Mouse (Mus musculus): ENCODE results near the gene Hgfac. TPM values are rescaled to one million over a fixed set of nuclear protein-coding genes. Genes with fewer than 3 reads are reported as not detected.

Gene Hgfac
- polyA plus RNA-seq (2016; fragmentation: Nextera tagmentation; extraction: Ambion mirVana) = 0.31 and 0.33 TPM in 2 replicates

GRCm38 (mm10) chr5:35041268-35041829 is at the start of gene Hgfac:
Gene Hgfac, plus strand, starts transcription at chr5:35041509.
- Histone ChIP-seq H3K4me3 (no peak within 1 kb of the TSS), H3K27me3 (no peaks in the 10 kb centered on the region), H3K27ac (replicated peaks) (no peak within 1 kb of the TSS), H3K9me3 (no peaks in the 10 kb centered on the region), H3K4me1 (no peaks in the 10 kb centered on the region), H3K4me2 (replicated peaks) (no peak within 1 kb of the TSS), H3K36me3 (no peaks in the 10 kb centered on the region), H3K9ac (replicated peaks) (no peak within 1 kb of the TSS)
- ATAC-seq (ENCODE audit: low FRiP score, low read depth) = no peak
- 67% methylated on average over 6 of the region's 6 CpGs for WGBS

- Histone ChIP-seq H3K9ac (replicated peaks) (no peak overlapping the region), H3K4me1 (0 out of 2 replicates have a peak, but pooled peaks cover 14% of the 10 kb centered on the region), H3K36me3 (peaks cover 46% of the 10 kb centered on the region; the same call in 1 of the 2 replicates), H3K4me2 (replicated peaks) (no peak overlapping the region), H3K27me3 (no peaks in the 10 kb centered on the region), H3K9me3 (no peaks in the 10 kb centered on the region), H3K27ac (replicated peaks) (no peak overlapping the region), H3K4me3 (no peak overlapping the region)
- no peak for ATAC-seq (ENCODE audit: low FRiP score, low read depth)
- WGBS = 40% methylated on average over 3 of the region's 3 CpGs
These were observed 42.6 kb upstream of the Hgfac start for GRCm38 (mm10) chr5:34998754-34999153.

DNA sequence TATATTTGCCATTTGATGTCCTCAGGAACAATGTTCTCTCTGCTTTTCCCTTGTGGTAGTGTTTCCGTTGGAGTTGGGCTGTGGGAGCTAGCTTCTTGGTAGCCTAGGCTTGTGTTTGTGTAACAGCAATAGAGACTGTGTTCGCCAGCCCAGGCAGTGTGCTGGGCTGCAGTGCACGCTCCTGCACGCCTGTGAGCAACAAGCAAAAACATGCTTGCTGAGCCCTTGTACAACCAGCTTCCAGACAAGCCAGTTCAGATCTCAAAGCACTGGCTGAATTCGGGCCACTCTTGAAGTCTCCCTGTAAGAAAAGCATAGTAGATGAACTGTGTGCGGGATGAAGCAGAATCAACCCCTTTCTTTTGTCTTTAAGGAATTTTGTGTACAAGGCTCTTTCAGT is 42.0 kb upstream of the Hgfac start:
- no peak overlapping the region for H3K27ac ChIP-seq (replicated peaks)
- no peak for ATAC-seq (ENCODE audit: low FRiP score, low read depth)
- H3K4me2 ChIP-seq (replicated peaks) = no peak overlapping the region
- H3K4me3 ChIP-seq = no peak overlapping the region
- H3K4me1 ChIP-seq = 0 out of 2 replicates have a peak, but pooled peaks cover 14% of the 10 kb centered on the region
- H3K36me3 ChIP-seq = peaks cover 42% of the 10 kb centered on the region; the same call in 1 of the 2 replicates
- H3K9ac ChIP-seq (replicated peaks) = no peak overlapping the region
- WGBS = 84% methylated on average over 6 of the region's 6 CpGs
- no peaks in the 10 kb centered on the region for H3K9me3 ChIP-seq
- no peaks in the 10 kb centered on the region for H3K27me3 ChIP-seq

GRCm38 (mm10) chr5:35000323-35000722 is 41.0 kb upstream of the Hgfac start:
- H3K9me3 ChIP-seq = no peaks in the 10 kb centered on the region
- no peaks in the 10 kb centered on the region for H3K27me3 ChIP-seq
- H3K27ac ChIP-seq (replicated peaks) = no peak overlapping the region
- no peak overlapping the region for H3K9ac ChIP-seq (replicated peaks)
- H3K4me2 ChIP-seq (replicated peaks) = no peak overlapping the region
- no peak overlapping the region for H3K4me3 ChIP-seq
- 0 out of 2 replicates have a peak, but pooled peaks cover 14% of the 10 kb centered on the region for H3K4me1 ChIP-seq
- peaks cover 42% of the 10 kb centered on the region; the same call in 1 of the 2 replicates for H3K36me3 ChIP-seq
- ATAC-seq (ENCODE audit: low FRiP score, low read depth) = no peak

DNA sequence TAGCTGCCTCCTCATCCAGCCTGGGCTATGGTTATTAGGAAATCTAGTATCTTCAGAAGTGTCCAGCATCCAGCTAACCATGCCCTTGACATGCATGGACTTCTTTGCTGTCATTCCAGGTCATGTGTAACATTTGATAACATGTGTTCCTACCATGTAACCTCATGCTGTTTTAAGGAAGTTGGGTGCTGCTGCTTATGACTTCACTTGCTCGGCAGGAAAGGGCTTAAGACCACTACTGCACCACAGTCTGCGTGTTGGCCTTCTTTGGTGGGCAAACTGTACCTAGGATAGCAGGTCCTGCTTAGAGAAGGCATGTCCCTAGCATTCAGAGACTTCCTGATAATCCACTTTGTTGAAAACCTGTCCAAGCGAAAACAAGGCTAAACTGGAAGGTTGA is 40.2 kb upstream of the Hgfac start:
- no peak overlapping the region for H3K4me3 ChIP-seq
- 69% methylated on average over 3 of the region's 3 CpGs for WGBS

DNA sequence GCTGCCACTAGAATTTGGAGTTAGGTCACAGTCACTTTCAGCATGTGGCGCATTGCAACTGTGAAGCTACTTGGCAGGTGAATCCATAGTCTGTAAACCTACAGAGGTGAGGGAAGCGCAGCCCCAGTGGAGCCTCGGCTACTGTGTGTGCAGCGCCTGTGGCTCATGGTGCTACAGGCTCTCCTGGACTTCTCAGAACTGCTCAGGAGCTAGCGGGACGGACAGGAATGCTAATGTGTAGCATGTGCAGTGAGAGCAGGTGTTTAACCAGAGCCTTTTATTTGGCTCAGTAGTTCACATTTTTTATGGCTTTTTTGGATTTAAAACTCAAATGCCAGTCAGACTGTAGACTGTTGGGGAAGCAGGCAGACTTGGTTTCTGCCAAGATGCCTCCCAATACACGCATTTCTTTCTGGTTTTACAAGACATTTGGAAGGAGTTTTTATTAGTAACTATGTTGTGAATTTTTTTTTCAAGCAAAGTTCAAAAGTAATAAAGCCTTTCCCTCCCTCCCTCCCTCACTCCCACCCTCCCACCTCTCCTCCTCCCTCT is 37.6 kb upstream of the Hgfac start:
- Histone ChIP-seq H3K36me3 (peaks cover 35% of the 10 kb centered on the region), H3K27me3 (no peaks in the 10 kb centered on the region), H3K9me3 (no peaks in the 10 kb centered on the region), H3K4me1 (0 out of 2 replicates have a peak, but pooled peaks cover 9% of the 10 kb centered on the region), H3K4me3 (no peak overlapping the region), H3K27ac (replicated peaks) (peak overlapping the region; percentile 2; the same call in 1 of the 2 replicates), H3K9ac (replicated peaks) (no peak overlapping the region), H3K4me2 (replicated peaks) (no peak overlapping the region)
- ATAC-seq (ENCODE audit: low FRiP score, low read depth) = no peak
- WGBS = 85% methylated on average over 7 of the region's 7 CpGs

More for the DNA sequence above, 40.2 kb upstream of the Hgfac start:
- no peak overlapping the region for H3K4me2 ChIP-seq (replicated peaks)
- peaks cover 40% of the 10 kb centered on the region; the same call in 1 of the 2 replicates for H3K36me3 ChIP-seq
- H3K9me3 ChIP-seq = no peaks in the 10 kb centered on the region
- no peak overlapping the region for H3K9ac ChIP-seq (replicated peaks)
- ATAC-seq (ENCODE audit: low FRiP score, low read depth) = no peak
- H3K27me3 ChIP-seq = no peaks in the 10 kb centered on the region
- H3K4me1 ChIP-seq = 0 out of 2 replicates have a peak, but pooled peaks cover 14% of the 10 kb centered on the region
- no peak overlapping the region for H3K27ac ChIP-seq (replicated peaks)

- Histone ChIP-seq H3K4me1 (0 out of 2 replicates have a peak, but pooled peaks cover 7% of the 10 kb centered on the region), H3K27ac (replicated peaks) (no peak overlapping the region), H3K4me2 (replicated peaks) (no peak overlapping the region), H3K9me3 (no peaks in the 10 kb centered on the region), H3K36me3 (peaks cover 32% of the 10 kb centered on the region), H3K4me3 (no peak overlapping the region), H3K9ac (replicated peaks) (no peak overlapping the region), H3K27me3 (no peaks in the 10 kb centered on the region)
- WGBS = 97% methylated on average over 2 of the region's 2 CpGs
- ATAC-seq (ENCODE audit: low FRiP score, low read depth) = no peak
These were observed 36.5 kb upstream of the Hgfac start for GRCm38 (mm10) chr5:35004769-35005168.

GRCm38 (mm10) chr5:35005659-35006058 is 35.6 kb upstream of the Hgfac start:
- Histone ChIP-seq H3K4me3 (no peak overlapping the region), H3K4me1 (0 out of 2 replicates have a peak, but pooled peaks cover 5% of the 10 kb centered on the region), H3K4me2 (replicated peaks) (no peak overlapping the region), H3K36me3 (peaks cover 30% of the 10 kb centered on the region), H3K9me3 (no peaks in the 10 kb centered on the region), H3K27ac (replicated peaks) (no peak overlapping the region), H3K27me3 (no peaks in the 10 kb centered on the region), H3K9ac (replicated peaks) (no peak overlapping the region)
- 96% methylated on average over 3 of the region's 3 CpGs for WGBS
- ATAC-seq (ENCODE audit: low FRiP score, low read depth) = no peak

DNA sequence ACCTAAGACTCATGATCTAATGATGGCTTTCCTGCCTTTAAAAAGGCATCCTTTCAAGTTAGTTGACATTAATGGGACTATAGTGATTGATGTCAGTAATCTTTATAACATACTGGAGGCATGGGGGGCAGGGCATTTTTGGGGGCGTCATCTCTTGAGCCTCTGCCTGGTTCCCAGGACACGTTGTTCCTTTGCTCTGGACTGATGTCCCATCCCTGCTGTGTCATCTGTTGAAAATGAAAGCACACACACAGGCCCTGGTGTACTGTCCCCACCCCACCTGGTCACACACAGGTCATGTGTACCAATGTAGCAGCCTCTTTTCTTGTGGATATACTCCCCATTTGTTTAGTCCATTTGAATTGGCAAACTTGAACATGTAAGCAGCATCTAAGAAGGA is 34.7 kb upstream of the Hgfac start:
- Histone ChIP-seq H3K4me3 (no peak overlapping the region), H3K36me3 (peaks cover 34% of the 10 kb centered on the region), H3K27me3 (no peaks in the 10 kb centered on the region), H3K4me2 (replicated peaks) (no peak overlapping the region), H3K9me3 (no peaks in the 10 kb centered on the region), H3K27ac (replicated peaks) (no peak overlapping the region), H3K4me1 (0 out of 2 replicates have a peak, but pooled peaks cover 5% of the 10 kb centered on the region), H3K9ac (replicated peaks) (no peak overlapping the region)
- 83% methylated on average over 2 of the region's 2 CpGs for WGBS
- ATAC-seq (ENCODE audit: low FRiP score, low read depth) = no peak

DNA sequence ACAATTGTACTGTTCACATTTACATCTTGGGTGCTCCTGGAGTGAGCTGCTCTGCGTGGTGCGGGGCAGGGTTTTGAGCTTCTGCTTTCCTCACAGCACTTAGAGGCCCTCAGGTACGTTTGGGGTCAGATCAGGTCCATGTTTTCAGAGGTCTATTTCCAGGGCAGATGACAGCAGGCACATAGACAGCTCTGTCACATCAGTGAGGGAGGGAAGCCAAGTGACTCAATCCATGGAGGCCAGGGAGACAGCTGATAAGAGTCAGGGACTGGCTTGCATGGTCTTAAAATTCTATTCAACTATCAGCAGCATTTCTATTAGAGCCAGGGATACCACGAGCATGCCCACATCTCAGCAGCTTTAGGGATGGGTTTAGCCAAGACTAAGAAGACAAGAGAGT is 32.1 kb upstream of the Hgfac start:
- Histone ChIP-seq H3K9ac (replicated peaks) (no peak overlapping the region), H3K4me2 (replicated peaks) (no peak overlapping the region), H3K4me3 (no peak overlapping the region), H3K36me3 (peaks cover 28% of the 10 kb centered on the region), H3K27ac (replicated peaks) (no peak overlapping the region), H3K27me3 (no peaks in the 10 kb centered on the region), H3K4me1 (peaks cover 11% of the 10 kb centered on the region), H3K9me3 (no peaks in the 10 kb centered on the region)
- ATAC-seq (ENCODE audit: low FRiP score, low read depth) = no peak
- 93% methylated on average over 4 of the region's 4 CpGs for WGBS

DNA sequence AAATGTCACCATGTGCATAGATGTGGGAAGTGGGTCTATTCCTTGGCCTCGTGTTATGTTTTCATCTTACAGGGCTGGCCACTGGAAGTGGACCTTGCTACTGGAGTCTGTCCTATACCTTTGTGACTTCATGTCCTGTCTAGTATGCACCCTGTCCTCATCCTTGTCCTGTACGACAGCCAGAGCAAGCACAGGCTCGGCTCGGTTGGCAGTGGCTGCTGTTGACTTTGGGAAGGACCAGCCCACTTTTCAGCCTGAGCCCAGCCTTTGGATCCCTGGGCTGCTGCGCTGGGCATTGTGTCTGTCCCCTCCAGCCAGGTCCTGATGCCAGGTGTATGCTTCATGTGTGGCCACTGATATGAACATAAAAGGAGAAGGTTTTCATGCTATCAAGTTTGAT is 30.7 kb upstream of the Hgfac start:
- Histone ChIP-seq H3K36me3 (peaks cover 23% of the 10 kb centered on the region), H3K4me3 (no peak overlapping the region), H3K27me3 (no peaks in the 10 kb centered on the region), H3K27ac (replicated peaks) (no peak overlapping the region), H3K4me2 (replicated peaks) (no peak overlapping the region), H3K9ac (replicated peaks) (no peak overlapping the region), H3K9me3 (no peaks in the 10 kb centered on the region), H3K4me1 (peaks cover 19% of the 10 kb centered on the region)
- 92% methylated on average over 5 of the region's 5 CpGs for WGBS
- no peak for ATAC-seq (ENCODE audit: low FRiP score, low read depth)

DNA sequence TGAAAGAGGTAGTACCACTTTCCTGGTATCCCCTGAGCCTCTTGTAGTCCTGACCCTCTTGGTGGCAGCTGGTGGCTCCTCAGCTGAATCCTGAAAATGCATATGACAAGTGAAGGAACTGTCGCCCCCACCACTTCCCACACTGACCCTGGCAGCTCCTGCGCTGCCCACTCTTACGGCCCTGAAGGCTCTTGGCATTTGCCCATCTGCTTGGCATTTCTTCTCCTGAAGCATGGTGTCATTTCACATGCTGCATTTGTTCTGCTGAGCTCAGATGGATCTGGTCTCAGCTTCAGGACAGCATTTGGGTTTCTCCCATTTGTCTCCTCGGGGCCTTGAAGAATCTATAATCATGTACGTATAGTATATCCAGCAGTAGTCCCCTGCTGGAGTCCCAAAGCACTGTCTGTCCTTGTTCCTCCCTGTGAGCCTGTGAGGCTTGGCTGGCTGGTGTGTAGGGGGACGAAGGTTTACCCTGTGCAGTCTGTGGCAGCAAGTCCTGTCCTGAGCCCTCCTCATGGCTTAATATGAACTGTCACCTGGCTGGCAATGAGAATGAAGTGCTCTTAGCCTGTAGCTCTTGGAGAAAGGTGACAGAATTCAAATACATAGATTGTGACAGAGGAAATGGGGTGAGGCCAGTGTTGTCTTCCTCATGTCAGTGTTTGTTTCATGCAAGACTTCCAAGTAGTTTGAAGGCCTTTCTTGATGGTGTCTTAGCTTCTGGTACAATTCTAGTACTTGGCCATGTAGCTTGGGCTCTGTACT is 30.0 kb upstream of the Hgfac start:
- no peak overlapping the region; the same call in 1 of the 2 replicates for H3K9ac ChIP-seq (replicated peaks)
- peaks cover 19% of the 10 kb centered on the region for H3K4me1 ChIP-seq
- H3K27ac ChIP-seq (replicated peaks) = no peak overlapping the region
- no peak overlapping the region for H3K4me3 ChIP-seq
- 95% methylated on average over 6 of the region's 6 CpGs for WGBS
- no peaks in the 10 kb centered on the region for H3K9me3 ChIP-seq
- H3K27me3 ChIP-seq = no peaks in the 10 kb centered on the region
- H3K4me2 ChIP-seq (replicated peaks) = no peak overlapping the region
- ATAC-seq (ENCODE audit: low FRiP score, low read depth) = no peak
- H3K36me3 ChIP-seq = peaks cover 19% of the 10 kb centered on the region
